Mouse (Mus musculus): ENCODE measurements around the gene Eif2a. TPM values are rescaled to one million over a fixed set of nuclear protein-coding genes. Genes with fewer than 3 reads are reported as not detected.
A peak's percentile ranks its signal among the peaks of the same experiment; 100 is the strongest.
"Not testable (repeated sequence)": the region's sequence is repeated elsewhere in the genome, so short reads cannot be mapped to it uniquely, and the experiment has no call there.

Eif2a gene
- polyA plus RNA-seq, 1 experiment from 2014 or later, result 48.1 TPM

- ATAC-seq (ENCODE audit: insufficient read depth, low FRiP score, low read depth), result no peak
- no peaks in the 10 kb centered on the region for H3K9me3 ChIP-seq
- H3K4me2 ChIP-seq, result peak overlapping the region; percentile 54
- no peak overlapping the region for H3K27ac ChIP-seq
- peak overlapping the region; percentile 95 for H3K4me3 ChIP-seq (replicated peaks)
- no peaks in the 10 kb centered on the region for H3K27me3 ChIP-seq (replicated peaks)
- H3K4me1 ChIP-seq, result no peaks in the 10 kb centered on the region
- H3K36me3 ChIP-seq, result 0 out of 2 replicates have a peak, but pooled peaks cover 3% of the 10 kb centered on the region
- 12% methylated on average over 8 of the region's 8 CpGs for WGBS
- peak overlapping the region; percentile 99; the same call in 1 of the 2 replicates for H3K9ac ChIP-seq
Observed at GRCm38 (mm10) chr3:58577506-58578050, 52.0 kb downstream of the Eif2a start.

- Histone ChIP-seq H3K9ac (no peak overlapping the region), H3K27ac (no peak overlapping the region), H3K27me3 (replicated peaks) (no peaks in the 10 kb centered on the region), H3K9me3 (no peaks in the 10 kb centered on the region), H3K36me3 (0 out of 2 replicates have a peak, but pooled peaks cover 9% of the 10 kb centered on the region), H3K4me2 (no peak overlapping the region), H3K4me1 (no peaks in the 10 kb centered on the region; the same call in 1 of the 2 replicates), H3K4me3 (replicated peaks) (no peak overlapping the region)
- 82% methylated on average over 4 of the region's 4 CpGs for WGBS
- ATAC-seq (ENCODE audit: insufficient read depth, low FRiP score, low read depth), result no peak
Observed at GRCm38 (mm10) chr3:58581530-58581929, 55.9 kb downstream of the Eif2a start.

- ATAC-seq (ENCODE audit: insufficient read depth, low FRiP score, low read depth), result no peak
- Histone ChIP-seq H3K4me2 (no peak overlapping the region), H3K4me1 (no peaks in the 10 kb centered on the region; the same call in 1 of the 2 replicates), H3K27me3 (replicated peaks) (no peaks in the 10 kb centered on the region), H3K4me3 (replicated peaks) (no peak overlapping the region), H3K36me3 (0 out of 2 replicates have a peak, but pooled peaks cover 12% of the 10 kb centered on the region), H3K9ac (no peak overlapping the region), H3K9me3 (no peaks in the 10 kb centered on the region), H3K27ac (no peak overlapping the region)
- WGBS, result 66% methylated on average over 5 of the region's 5 CpGs
Observed at GRCm38 (mm10) chr3:58582297-58582696, 56.7 kb downstream of the Eif2a start.

GRCm38 (mm10) chr3:58582788-58583426 lies 57.3 kb downstream of the Eif2a start:
- Histone ChIP-seq H3K9ac (no peak overlapping the region), H3K4me3 (replicated peaks) (no peak overlapping the region), H3K27me3 (replicated peaks) (no peaks in the 10 kb centered on the region), H3K27ac (no peak overlapping the region), H3K4me1 (no peaks in the 10 kb centered on the region; the same call in 1 of the 2 replicates), H3K9me3 (no peaks in the 10 kb centered on the region), H3K4me2 (no peak overlapping the region), H3K36me3 (peaks cover 16% of the 10 kb centered on the region; the same call in 1 of the 2 replicates)
- ATAC-seq (ENCODE audit: insufficient read depth, low FRiP score, low read depth), result no peak
- WGBS, result 86% methylated on average over 5 of the region's 5 CpGs

GRCm38 (mm10) chr3:58590544-58590943 lies 64.9 kb downstream of the Eif2a start:
- H3K27me3 ChIP-seq (replicated peaks); H3K4me1 ChIP-seq; H3K4me2 ChIP-seq; ATAC-seq (ENCODE audit: insufficient read depth, low FRiP score, low read depth); H3K4me3 ChIP-seq (replicated peaks); H3K9ac ChIP-seq; H3K9me3 ChIP-seq; H3K27ac ChIP-seq: not testable (repeated sequence)
- peaks cover 22% of the 10 kb centered on the region; the same call in 1 of the 2 replicates for H3K36me3 ChIP-seq
- WGBS, result 87% methylated on average over 4 of the region's 4 CpGs

- H3K27me3 ChIP-seq (replicated peaks); H3K4me2 ChIP-seq; ATAC-seq (ENCODE audit: insufficient read depth, low FRiP score, low read depth); H3K9ac ChIP-seq; H3K4me1 ChIP-seq; H3K4me3 ChIP-seq (replicated peaks); H3K9me3 ChIP-seq; H3K27ac ChIP-seq: not testable (repeated sequence)
- peaks cover 11% of the 10 kb centered on the region; the same call in 1 of the 2 replicates for H3K36me3 ChIP-seq
- 90% methylated on average over 7 of the region's 7 CpGs for WGBS
Observed at GRCm38 (mm10) chr3:58592666-58593065, 67.0 kb downstream of the Eif2a start.

GRCm38 (mm10) chr3:58593623-58594022 lies 68.0 kb downstream of the Eif2a start:
- Histone ChIP-seq H3K4me1 (no peaks in the 10 kb centered on the region), H3K36me3 (0 out of 2 replicates have a peak, but pooled peaks cover 7% of the 10 kb centered on the region), H3K9me3 (no peaks in the 10 kb centered on the region), H3K4me2 (no peak overlapping the region), H3K4me3 (replicated peaks) (no peak overlapping the region), H3K27me3 (replicated peaks) (no peaks in the 10 kb centered on the region), H3K27ac (no peak overlapping the region), H3K9ac (no peak overlapping the region)
- ATAC-seq (ENCODE audit: insufficient read depth, low FRiP score, low read depth), result no peak
- WGBS, result 55% methylated on average over 5 of the region's 5 CpGs

Other genes with a start within 250 kb of the Eif2a start
- 10.5 and 11.0 TPM in 2 replicates for gene Tsc22d2, start 111.1 kb upstream of the Eif2a start, polyA plus RNA-seq (2015; fragmentation: Nextera tagmentation; extraction: Ambion mirVana)
- 218 and 255 TPM in 2 replicates for gene Serp1, start 71 bp downstream of the Eif2a start, polyA plus RNA-seq (2015; fragmentation: Nextera tagmentation; extraction: Ambion mirVana)
- 19.4 and 20.3 TPM in 2 replicates for gene Selenot, start 50.8 kb downstream of the Eif2a start, polyA plus RNA-seq (2015; fragmentation: Nextera tagmentation; extraction: Ambion mirVana)
- gene Erich6, start 111.4 kb downstream of the Eif2a start, polyA plus RNA-seq (2015; fragmentation: Nextera tagmentation; extraction: Ambion mirVana), result not detected in 2 replicates
- 5.4 and 6.0 TPM in 2 replicates for gene Siah2, start 166.6 kb downstream of the Eif2a start, polyA plus RNA-seq (2015; fragmentation: Nextera tagmentation; extraction: Ambion mirVana)